Mouse (Mus musculus): ENCODE data around the gene Cntn5. TPM values are rescaled to one million over a fixed set of nuclear protein-coding genes. Genes with fewer than 3 reads are reported as not detected.

The Cntn5 gene
- polyA plus RNA-seq, 1 experiment: not detected

GRCm38 (mm10) chr9:9646276-9646675 is 1258.3 kb downstream of the Cntn5 start:
- Histone ChIP-seq H3K4me1 (ENCODE audit: control insufficient read depth, insufficient read depth, low read length) (no peaks in the 10 kb centered on the region), H3K27ac (ENCODE audit: insufficient read depth, low read length) (no peak overlapping the region), H3K4me3 (ENCODE audit: insufficient read depth, low read length) (no peak overlapping the region)
- TF ChIP-seq CTCF (IDR thresholded peaks at IDR 0.05; ENCODE audit: borderline replicate concordance, insufficient read depth, low read length) (no peak), POLR2A (IDR thresholded peaks at IDR 0.05; ENCODE audit: low read depth, low read length) (no peak)
